Mouse (Mus musculus) lung, adult 2 months (tissue): ENCODE measurements around the gene Rftn1. TPM values are rescaled to one million over a fixed set of nuclear protein-coding genes. Genes with fewer than 3 reads are reported as not detected.

ENCODE experiments used
- DNase-seq: peaks from one replicate; pipeline ENCODE4 v3.0.0; 2022
- H3K4me1 ChIP-seq: fragments of 200-500 bp; 2 replicates; pipeline ENCODE4 v1.6.1; 2011; ENCODE audit warnings: low read length; ENCODE audit not compliant: control insufficient read depth, insufficient read depth
- H3K4me3 ChIP-seq: fragments of 200-500 bp; replicated peaks from 2 replicates; pipeline ENCODE3; 2011; ENCODE audit warnings: low read depth, mild to moderate bottlenecking, control low read depth, low read length; ENCODE audit errors: extremely low read depth
- CTCF ChIP-seq: fragments of 200-500 bp; IDR thresholded peaks from 2 replicates; pipeline ENCODE4 v1.5.1; 2011; ENCODE audit warnings: mild to moderate bottlenecking, low read length, control low read depth; ENCODE audit not compliant: insufficient read depth
- POLR2A ChIP-seq: fragments of 200-500 bp; IDR thresholded peaks from 2 replicates; pipeline ENCODE4 v1.6.1; 2011; ENCODE audit warnings: low read depth, mild to moderate bottlenecking, control low read depth, low read length, borderline replicate concordance; ENCODE audit errors: extremely low read depth
- WGBS: fragments of 180-500 bp; shearing (Covaris S2); methylation state at CpG from one replicate; pipeline ENCODE4 v1.1.7; 2018; 5-methylcytosine and 5-hydroxymethylcytosine counted together
- polyA plus RNA-seq: library from polyadenylated mRNA; depleted of rRNA; stranded (reverse); fragments of >200 nt; gene quantifications from 2 replicates; pipeline ENCODE4 v1.2.3, GENCODE M21; 2012; rRNA removed

Gene Rftn1
- 32.4 and 49.5 TPM in 2 replicates for polyA plus RNA-seq

DNA sequence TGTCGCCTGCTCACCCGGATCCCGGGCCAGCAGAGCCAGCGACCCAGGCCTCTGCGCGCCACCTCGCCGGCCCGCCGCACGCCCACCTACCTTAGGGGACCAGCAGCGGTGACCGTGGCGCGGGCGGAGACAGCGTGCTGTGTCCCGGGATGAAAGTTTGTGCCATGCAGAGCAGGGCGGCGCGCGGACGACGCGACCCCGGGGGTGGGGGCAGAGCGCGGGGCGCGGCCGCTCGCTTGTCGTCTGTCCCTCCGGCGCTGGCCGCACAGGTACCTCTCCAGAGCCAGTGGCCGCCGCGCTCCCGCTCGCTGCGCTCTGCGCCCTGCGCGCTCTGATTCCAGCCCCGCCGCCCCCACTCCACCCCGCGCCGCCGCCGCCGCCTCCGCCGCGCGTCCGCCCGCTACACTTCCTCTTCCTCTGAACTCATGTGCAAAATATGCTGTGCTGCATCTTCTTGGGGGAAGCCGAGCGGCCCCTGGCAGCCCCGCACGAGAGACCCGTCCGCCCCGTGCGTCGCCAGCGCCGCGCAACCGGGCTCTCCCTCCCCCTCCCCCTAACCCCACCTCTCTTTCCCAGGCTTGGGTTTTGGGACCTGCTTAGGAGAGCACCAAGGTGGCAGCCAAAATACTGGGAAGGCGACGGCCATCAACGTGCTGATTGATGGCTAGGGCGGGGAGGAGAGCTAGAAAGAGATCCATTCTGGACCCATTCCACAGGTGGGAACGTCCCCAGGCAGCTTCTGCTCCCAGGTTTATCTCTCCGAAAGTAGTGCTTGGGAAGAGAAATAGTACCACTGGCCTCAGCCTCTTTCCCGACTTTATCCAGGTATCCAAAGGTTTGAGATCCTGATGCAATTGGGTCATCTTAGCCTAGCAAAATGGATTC lies at the start of gene Rftn1:
Rftn1 (minus strand) TSS at position 544 of the 885 bp plus-strand sequence.
- peak; percentile 49 for DNase-seq
- peak within 1 kb of the TSS; percentile 56 for H3K4me3 ChIP-seq
- WGBS, result 2% methylated on average over 79 of the region's 79 CpGs
- TF ChIP-seq CTCF (no peak), POLR2A (peak; percentile 24; the same call in 1 of the 2 replicates)
- 0 out of 2 replicates have a peak, but pooled peaks cover 5% of the 10 kb centered on the region for H3K4me1 ChIP-seq

DNA sequence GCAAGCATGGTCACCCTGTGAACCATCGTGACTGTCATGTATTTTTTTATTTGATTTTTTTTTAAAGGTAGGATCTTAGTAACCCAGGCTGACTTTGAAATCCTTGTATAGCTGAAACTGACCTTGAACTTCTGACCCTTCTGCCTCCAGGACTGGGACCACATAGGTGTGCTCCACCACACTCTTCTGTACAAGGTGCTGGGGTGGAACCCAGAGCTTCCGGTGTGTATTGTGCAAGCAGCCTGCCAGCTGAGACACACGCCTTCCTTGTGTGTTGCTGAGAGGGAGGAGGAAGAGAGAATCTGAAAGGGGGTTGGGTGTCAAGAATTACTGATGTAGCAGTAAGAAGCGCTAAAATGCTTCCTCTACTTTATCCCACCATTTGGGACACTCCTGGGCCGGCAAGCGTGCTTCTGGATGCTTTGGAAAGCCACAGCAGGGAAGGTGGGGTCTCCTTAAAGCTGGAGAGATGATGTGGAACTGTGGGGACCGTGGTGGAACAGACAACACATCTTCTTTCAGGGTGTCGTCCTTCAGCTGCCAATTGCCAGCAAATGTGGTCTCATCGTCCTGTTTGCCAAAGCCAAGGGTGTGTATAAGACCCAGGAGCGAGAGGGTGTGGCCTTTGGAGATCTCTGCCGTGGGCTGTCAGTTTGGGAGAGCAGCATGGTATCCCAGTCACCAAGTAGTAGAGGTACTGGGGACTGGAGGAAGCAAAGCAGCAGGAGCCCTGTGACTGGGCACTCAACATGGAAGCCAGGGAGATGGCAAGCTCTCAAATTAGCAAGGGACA lies 47.5 kb upstream of the Rftn1 start:
- H3K4me1 ChIP-seq, result no peaks in the 10 kb centered on the region
- H3K4me3 ChIP-seq, result no peak overlapping the region
- DNase-seq, result no peak
- WGBS, result 45% methylated on average over 11 of the region's 11 CpGs
- TF ChIP-seq POLR2A (no peak), CTCF (no peak)

DNA sequence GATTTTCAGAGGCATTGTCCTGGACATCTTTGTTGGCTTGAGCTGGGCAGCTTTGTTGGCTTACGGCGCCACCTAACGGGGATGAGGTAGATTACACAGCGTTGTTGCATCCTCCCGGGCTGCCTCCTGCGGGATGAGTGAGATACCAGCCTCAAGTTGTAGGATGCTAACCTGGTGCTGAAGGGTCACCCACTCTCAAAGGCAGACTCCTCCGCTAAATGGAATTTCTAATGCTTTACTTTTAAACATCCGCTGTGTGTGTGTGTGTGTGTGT lies 46.9 kb upstream of the Rftn1 start:
- Histone ChIP-seq H3K4me3 (no peak overlapping the region), H3K4me1 (no peaks in the 10 kb centered on the region)
- 8% methylated on average over 8 of the region's 8 CpGs for WGBS
- DNase-seq, result peak; percentile 79
- no peak for TF ChIP-seq POLR2A
- TF ChIP-seq CTCF, result peak; percentile 99

DNA sequence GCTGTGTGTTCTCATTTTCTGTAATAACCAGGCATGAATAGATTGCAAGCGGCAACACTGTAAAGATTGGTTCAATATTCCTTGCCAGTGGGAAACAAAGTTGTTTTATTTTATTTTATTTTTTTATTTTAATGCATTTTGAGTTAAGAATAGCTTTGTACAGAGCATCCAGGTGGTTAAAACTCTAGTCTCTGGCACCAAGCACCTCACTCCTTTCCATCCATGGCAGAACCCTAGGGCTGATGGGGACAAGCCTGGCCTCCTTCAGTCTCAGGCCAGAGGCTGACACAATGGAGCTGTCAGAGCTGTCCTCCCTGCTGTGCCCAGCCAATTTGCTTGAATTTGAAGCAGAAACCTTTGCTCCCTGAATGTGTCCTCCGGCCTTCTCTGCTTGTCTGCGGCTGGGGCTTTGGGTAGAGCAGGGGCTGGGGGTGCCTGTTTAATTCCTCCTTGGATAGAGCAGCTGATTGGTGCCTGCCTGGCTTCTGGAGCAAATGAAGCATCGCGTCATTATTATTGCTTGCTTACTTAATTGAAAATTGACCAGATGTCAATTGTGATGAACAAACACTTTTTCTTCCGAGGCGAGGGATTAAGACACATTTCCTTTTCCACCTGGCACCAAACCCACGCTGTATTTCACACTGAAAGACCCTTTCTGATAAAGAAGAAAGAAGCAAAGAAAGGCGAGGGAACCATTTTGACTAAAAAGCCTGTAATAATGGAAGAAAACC lies 46.4 kb upstream of the Rftn1 start:
- 53% methylated on average over 9 of the region's 9 CpGs for WGBS
- H3K4me3 ChIP-seq, result no peak overlapping the region
- no peak for DNase-seq
- H3K4me1 ChIP-seq, result no peaks in the 10 kb centered on the region
- TF ChIP-seq CTCF (no peak), POLR2A (no peak)

DNA sequence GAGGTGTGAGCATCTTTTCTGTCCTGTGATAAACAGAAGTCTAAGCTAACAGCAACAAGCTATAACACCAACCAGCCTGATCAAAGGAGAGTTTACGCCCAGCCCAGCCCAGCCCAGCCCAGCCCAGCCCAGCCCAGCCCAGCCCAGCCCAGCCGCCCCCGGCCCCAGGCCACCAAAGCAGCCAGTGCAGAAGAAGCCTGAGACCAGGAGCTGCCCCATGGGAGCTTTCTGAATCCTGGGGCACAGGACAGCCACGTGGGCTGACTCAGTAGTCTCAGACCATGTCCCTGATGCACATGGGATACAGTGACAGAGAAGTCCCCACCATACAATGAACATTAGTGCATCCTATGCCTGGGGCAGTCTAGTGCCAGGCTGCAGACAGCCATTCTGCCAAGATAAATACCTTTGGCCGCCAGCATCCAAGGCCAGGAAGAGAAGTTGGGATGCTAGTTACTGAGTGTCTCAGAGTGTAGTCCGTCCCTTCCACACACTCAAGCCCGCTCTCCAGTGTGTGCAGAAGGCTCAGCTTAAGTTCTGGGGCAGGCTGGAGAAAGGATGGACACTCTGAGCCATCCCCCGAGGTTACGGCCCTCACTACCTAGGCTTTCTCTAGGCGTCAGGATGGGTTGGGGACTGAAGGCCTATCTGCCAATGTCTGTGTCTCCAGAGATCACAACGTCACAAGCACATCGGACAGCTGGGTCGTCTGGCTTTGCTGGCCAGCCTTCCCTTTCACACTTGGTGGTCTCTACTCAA lies 45.6 kb upstream of the Rftn1 start:
- H3K4me3 ChIP-seq, result no peak overlapping the region
- no peaks in the 10 kb centered on the region for H3K4me1 ChIP-seq
- WGBS, result 79% methylated on average over 13 of the region's 13 CpGs
- TF ChIP-seq CTCF (no peak), POLR2A (no peak)
- no peak for DNase-seq

DNA sequence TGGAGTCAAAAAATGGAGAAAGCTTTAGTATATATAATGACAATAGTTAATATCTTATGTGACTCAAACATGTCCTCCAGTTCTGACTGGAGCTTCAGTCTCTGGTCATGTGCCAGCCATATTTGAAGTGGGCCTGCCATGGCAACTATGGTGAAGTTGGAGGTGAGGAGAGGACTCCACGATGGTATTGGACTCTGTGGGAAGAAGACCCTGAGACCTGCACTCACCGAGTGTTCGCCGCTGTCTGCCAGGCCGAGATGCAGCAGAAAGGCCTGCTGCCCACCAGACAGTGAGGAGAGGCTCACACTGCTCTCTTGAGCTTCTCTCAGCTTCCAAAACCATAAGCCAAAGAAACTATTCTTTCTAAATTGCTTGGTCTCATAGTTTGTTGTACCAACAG lies 43.5 kb upstream of the Rftn1 start:
- H3K4me1 ChIP-seq, result no peaks in the 10 kb centered on the region
- H3K4me3 ChIP-seq, result no peak overlapping the region
- WGBS, result 90% methylated on average over 5 of the region's 5 CpGs
- DNase-seq, result no peak
- no peak for TF ChIP-seq CTCF
- no peak for TF ChIP-seq POLR2A

DNA sequence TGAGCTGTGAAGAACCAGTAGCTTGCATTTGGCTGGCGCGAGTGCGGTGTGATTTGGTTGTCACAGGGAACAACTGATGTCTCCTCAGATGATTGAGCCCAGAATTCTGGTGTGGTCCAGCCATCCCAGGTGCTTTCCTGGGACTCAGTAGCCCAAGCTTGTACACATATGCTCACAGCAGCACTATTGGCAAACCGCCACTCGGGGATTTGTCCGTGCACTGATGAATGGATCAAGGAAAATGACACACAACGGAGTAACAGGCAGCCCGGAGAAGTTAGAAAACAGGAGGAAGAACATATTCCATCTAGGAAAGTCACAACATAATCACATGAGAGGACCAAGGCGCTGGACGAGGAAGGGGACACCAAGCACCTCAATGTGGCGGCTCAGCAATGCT lies 42.3 kb upstream of the Rftn1 start:
- no peak for TF ChIP-seq POLR2A
- TF ChIP-seq CTCF, result no peak
- no peak for DNase-seq
- WGBS, result 75% methylated on average over 11 of the region's 11 CpGs
- Histone ChIP-seq H3K4me3 (no peak overlapping the region), H3K4me1 (no peaks in the 10 kb centered on the region)

DNA sequence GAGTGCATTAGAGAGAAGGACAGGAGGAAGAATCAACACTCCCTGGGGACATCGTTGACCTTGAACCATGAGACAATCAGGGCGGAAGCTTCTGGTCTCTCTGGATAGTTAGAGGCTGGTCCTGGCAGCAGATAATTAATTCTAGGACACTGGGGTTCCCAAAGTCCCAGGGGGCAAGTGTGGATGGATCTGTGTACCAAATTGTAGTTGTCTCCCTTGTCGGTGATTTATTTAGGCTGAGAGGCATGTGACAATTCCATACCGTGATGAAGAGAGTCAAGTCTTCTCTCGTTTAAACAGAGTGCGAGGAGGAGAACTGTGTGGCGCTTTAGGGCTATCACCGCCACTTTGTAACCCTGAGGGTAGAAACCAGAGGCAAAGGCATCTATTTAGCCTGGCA lies 40.7 kb upstream of the Rftn1 start:
- Histone ChIP-seq H3K4me3 (no peak overlapping the region), H3K4me1 (no peaks in the 10 kb centered on the region)
- no peak for TF ChIP-seq CTCF
- no peak for TF ChIP-seq POLR2A
- DNase-seq, result no peak
- WGBS, result 91% methylated on average over 8 of the region's 8 CpGs

DNA sequence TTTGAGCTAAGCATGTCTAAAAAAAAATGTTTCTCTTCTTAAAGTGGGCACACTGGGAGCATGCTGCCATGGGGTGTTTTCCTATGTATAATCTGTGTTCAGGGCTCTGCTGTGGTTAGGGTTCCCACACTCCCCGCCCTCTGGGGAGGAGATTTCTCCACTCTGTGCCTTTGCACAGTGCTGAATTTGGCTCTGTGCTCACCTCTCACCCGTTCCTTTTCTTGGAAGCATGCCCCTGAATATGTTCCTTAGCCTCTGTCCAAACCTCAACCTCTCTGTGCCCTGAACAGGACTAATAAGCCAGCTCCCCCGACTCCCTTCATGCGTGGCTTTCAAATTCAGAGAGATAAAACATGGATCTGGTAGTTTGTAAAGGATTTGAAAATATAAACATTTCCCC lies 39.1 kb upstream of the Rftn1 start:
- no peak for TF ChIP-seq CTCF
- DNase-seq, result no peak

More for the DNA sequence above, 39.1 kb upstream of the Rftn1 start:
- H3K4me1 ChIP-seq, result no peaks in the 10 kb centered on the region
- WGBS, result 57% methylated on average over 4 of the region's 4 CpGs
- no peak overlapping the region for H3K4me3 ChIP-seq
